Mouse (Mus musculus): Measurements from ENCODE around the gene Slc25a18.

The Slc25a18 gene

GRCm38 (mm10) chr6:120773149-120773628, at the start of gene Slc25a18:
TSS of gene Slc25a18 (plus strand) at chr6:120773578.
- peak; percentile 53 for DNase-seq (ENCODE audit: low spot score)

- DNase-seq (ENCODE audit: low spot score), result no peak
These were observed 47.4 kb upstream of the Slc25a18 start for GRCm38 (mm10) chr6:120725986-120726385.

GRCm38 (mm10) chr6:120736011-120736410, 37.4 kb upstream of the Slc25a18 start:
- no peak for DNase-seq (ENCODE audit: low spot score)

GRCm38 (mm10) chr6:120736566-120736965, 36.8 kb upstream of the Slc25a18 start:
- peak; percentile 46 for DNase-seq (ENCODE audit: low spot score)

- DNase-seq (ENCODE audit: low spot score), result no peak
These were observed 30.2 kb upstream of the Slc25a18 start for GRCm38 (mm10) chr6:120743130-120743529.

- DNase-seq (ENCODE audit: low spot score), result no peak
These were observed 29.1 kb upstream of the Slc25a18 start for GRCm38 (mm10) chr6:120744266-120744665.

GRCm38 (mm10) chr6:120746416-120746815, 27.0 kb upstream of the Slc25a18 start:
- no peak for DNase-seq (ENCODE audit: low spot score)

- no peak for DNase-seq (ENCODE audit: low spot score)
These were observed 12.2 kb upstream of the Slc25a18 start for GRCm38 (mm10) chr6:120761151-120761550.

- no peak for DNase-seq (ENCODE audit: low spot score)
These were observed 3.4 kb upstream of the Slc25a18 start for GRCm38 (mm10) chr6:120769972-120770371.

GRCm38 (mm10) chr6:120771366-120771765, 2.0 kb upstream of the Slc25a18 start:
- no peak for DNase-seq (ENCODE audit: low spot score)

GRCm38 (mm10) chr6:120772025-120772424, 1.4 kb upstream of the Slc25a18 start:
- DNase-seq (ENCODE audit: low spot score), result no peak

- no peak for DNase-seq (ENCODE audit: low spot score)
These were observed 385 bp downstream of the Slc25a18 start for GRCm38 (mm10) chr6:120773763-120774162.

- DNase-seq (ENCODE audit: low spot score), result no peak
These were observed 2.9 kb downstream of the Slc25a18 start for GRCm38 (mm10) chr6:120776286-120776685.

GRCm38 (mm10) chr6:120777533-120777932, 4.2 kb downstream of the Slc25a18 start:
- DNase-seq (ENCODE audit: low spot score), result no peak

- no peak for DNase-seq (ENCODE audit: low spot score)
These were observed 4.8 kb downstream of the Slc25a18 start for GRCm38 (mm10) chr6:120778226-120778625.

GRCm38 (mm10) chr6:120782948-120783347, 9.6 kb downstream of the Slc25a18 start:
- DNase-seq (ENCODE audit: low spot score), result no peak

GRCm38 (mm10) chr6:120784351-120784750, 11.0 kb downstream of the Slc25a18 start:
- no peak for DNase-seq (ENCODE audit: low spot score)

GRCm38 (mm10) chr6:120788068-120788607, 14.8 kb downstream of the Slc25a18 start:
- no peak for DNase-seq (ENCODE audit: low spot score)

- DNase-seq (ENCODE audit: low spot score), result no peak
These were observed 15.5 kb downstream of the Slc25a18 start for GRCm38 (mm10) chr6:120788904-120789303.

- DNase-seq (ENCODE audit: low spot score), result no peak
These were observed 16.8 kb downstream of the Slc25a18 start for GRCm38 (mm10) chr6:120790153-120790552.

GRCm38 (mm10) chr6:120790717-120791116, 17.3 kb downstream of the Slc25a18 start:
- no peak for DNase-seq (ENCODE audit: low spot score)

GRCm38 (mm10) chr6:120792947-120793346, 19.6 kb downstream of the Slc25a18 start:
- peak; percentile 38 for DNase-seq (ENCODE audit: low spot score)

- no peak for DNase-seq (ENCODE audit: low spot score)
These were observed 22.2 kb downstream of the Slc25a18 start for GRCm38 (mm10) chr6:120795422-120796086.

- no peak for DNase-seq (ENCODE audit: low spot score)
These were observed 22.7 kb downstream of the Slc25a18 start for GRCm38 (mm10) chr6:120796111-120796510.
